Mouse (Mus musculus): ENCODE measurements at regions not wholly inside any gene's neighbourhood (a gene's known extent, or its start where the extent isn't known, plus 50 kb on each side); places are given as distances from the start of the nearest gene placed in this dataset.

- no peak for DNase-seq
Measured at GRCm38 (mm10) chr14:67181586-67181985, 1172.6 kb upstream of the Gulo start.

- no peak for DNase-seq
Measured at GRCm38 (mm10) chr14:67179549-67179948, 1170.5 kb upstream of the Gulo start.

- DNase-seq, result no peak
Measured at GRCm38 (mm10) chr14:67178329-67179039, 1169.5 kb upstream of the Gulo start.

- DNase-seq, result no peak
Measured at GRCm38 (mm10) chr14:67176672-67177071, 1167.7 kb upstream of the Gulo start.

- no peak for DNase-seq
Measured at GRCm38 (mm10) chr14:67176100-67176499, 1167.1 kb upstream of the Gulo start.

- no peak for DNase-seq
Measured at GRCm38 (mm10) chr14:67174929-67175328, 1165.9 kb upstream of the Gulo start.

- no peak for DNase-seq
Measured at GRCm38 (mm10) chr14:67170801-67171200, 1161.8 kb upstream of the Gulo start.

- DNase-seq, result no peak
Measured at GRCm38 (mm10) chr14:67170248-67170647, 1161.2 kb upstream of the Gulo start.

- DNase-seq, result no peak
Measured at GRCm38 (mm10) chr14:67169201-67169600, 1160.2 kb upstream of the Gulo start.

GRCm38 (mm10) chr14:67159996-67160395 is 1151.0 kb upstream of the Gulo start:
- no peak for DNase-seq

GRCm38 (mm10) chr14:67158867-67159266 is 1149.9 kb upstream of the Gulo start:
- DNase-seq, result no peak

GRCm38 (mm10) chr14:67156366-67156765 is 1147.4 kb upstream of the Gulo start:
- peak; percentile 56 to 59 for DNase-seq

GRCm38 (mm10) chr14:67153621-67154020 is 1144.6 kb upstream of the Gulo start:
- no peak for DNase-seq

GRCm38 (mm10) chr14:67149961-67150471 is 1141.0 kb upstream of the Gulo start:
- DNase-seq, result no peak

- no peak for DNase-seq
Measured at GRCm38 (mm10) chr14:67149091-67149490, 1140.1 kb upstream of the Gulo start.

- DNase-seq, result no peak
Measured at GRCm38 (mm10) chr14:67146602-67147001, 1137.6 kb upstream of the Gulo start.

- DNase-seq, result no peak
Measured at GRCm38 (mm10) chr14:67145046-67145445, 1136.0 kb upstream of the Gulo start.

GRCm38 (mm10) chr14:67144461-67144985 is 1135.5 kb upstream of the Gulo start:
- DNase-seq, result no peak

- no peak for DNase-seq
Measured at GRCm38 (mm10) chr14:67143826-67144225, 1134.8 kb upstream of the Gulo start.

- peak; percentile 58 to 68 for DNase-seq
Measured at GRCm38 (mm10) chr14:67142556-67143250, 1133.7 kb upstream of the Gulo start.

- peak; percentile 54 to 68 for DNase-seq
Measured at GRCm38 (mm10) chr14:67141581-67142441, 1132.8 kb upstream of the Gulo start.

GRCm38 (mm10) chr14:67141151-67141550 is 1132.1 kb upstream of the Gulo start:
- peak in 1 of 2 experiments; percentile 19 for DNase-seq

GRCm38 (mm10) chr14:67139674-67140073 is 1130.7 kb upstream of the Gulo start:
- no peak for DNase-seq

Data from cerebellum, adult 18-20 months (tissue).